Mouse (Mus musculus): ENCODE results near the gene Plekhm1. TPM values are rescaled to one million over a fixed set of nuclear protein-coding genes. Genes with fewer than 3 reads are reported as not detected.

Plekhm1 gene
- polyA plus RNA-seq, 1 experiment from 2014 or later = 2.3 TPM

DNA sequence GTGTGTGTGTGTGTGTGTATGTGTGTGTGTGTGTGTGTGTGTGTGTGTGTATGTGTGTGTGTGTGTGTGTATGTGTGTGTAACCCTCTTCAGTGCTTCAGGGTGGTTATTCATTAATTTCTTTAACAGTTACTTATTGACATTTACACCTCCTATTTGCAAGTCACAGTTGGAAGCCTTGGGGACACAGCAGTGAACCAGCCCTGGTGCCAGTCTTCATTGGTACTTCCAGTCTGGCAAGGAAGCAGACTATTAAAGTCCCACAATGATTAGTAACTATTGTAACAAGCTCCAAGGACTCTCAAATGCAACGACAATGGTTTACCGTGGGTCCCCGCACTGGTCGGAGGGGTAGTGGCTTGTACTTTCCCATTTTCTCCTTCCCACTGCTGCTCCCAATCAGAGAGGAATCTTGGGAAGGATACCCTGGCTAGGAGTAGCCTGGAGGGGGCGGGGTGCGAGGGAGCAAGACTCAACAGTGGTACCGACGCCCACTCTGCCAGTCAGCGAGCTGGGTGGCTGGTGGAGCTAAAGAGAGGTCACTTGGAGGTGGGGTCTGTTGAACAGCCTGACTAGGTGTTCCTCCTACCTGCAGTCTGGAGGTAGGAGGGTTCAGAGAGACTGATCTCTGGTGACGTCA is 97.6 kb downstream of the Plekhm1 start:
- TF ChIP-seq CTCF (IDR thresholded peaks at IDR 0.05; ENCODE audit: low read depth) (no peak), EP300 (IDR thresholded peaks at IDR 0.05; ENCODE audit: low read depth) (no peak)
- ATAC-seq (0 out of 2 replicates have a peak, but pooled peaks have one; percentile 35), DNase-seq (no peak)
- H3K4me1 ChIP-seq (ENCODE audit: insufficient read depth) = peaks cover 5% of the 10 kb centered on the region; the same call in 1 of the 2 replicates
- H3K9ac ChIP-seq (replicated peaks) = no peak overlapping the region
- H3K4me2 ChIP-seq (ENCODE audit: low read depth, low read length) = no peak overlapping the region
- WGBS (ENCODE audit: insufficient replicate concordance) = 61% methylated on average over 10 of the region's 10 CpGs
- H3K27ac ChIP-seq (ENCODE audit: low read depth) = no peak overlapping the region
- no peaks in the 10 kb centered on the region for H3K9me3 ChIP-seq (ENCODE audit: low read length)
- no peak overlapping the region for H3K4me3 ChIP-seq (ENCODE audit: low read depth, low read length)
- 0 out of 2 replicates have a peak, but pooled peaks cover 8% of the 10 kb centered on the region for H3K27me3 ChIP-seq (ENCODE audit: insufficient read depth, low read length)
- no peaks in the 10 kb centered on the region for H3K36me3 ChIP-seq (replicated peaks; ENCODE audit: insufficient read depth, low read length)

Other genes starting within 250 kb of the Plekhm1 start
- gene Fmnl1, start 241.6 kb downstream of the Plekhm1 start, polyA plus RNA-seq (2015; fragmentation: Nextera tagmentation; extraction: Ambion mirVana) = 4.1 and 5.9 TPM in 2 replicates
- gene 1700023F06Rik, start 204.1 kb downstream of the Plekhm1 start, polyA plus RNA-seq (2015; fragmentation: Nextera tagmentation; extraction: Ambion mirVana) = 0.09 TPM in 1 of 2 replicates, not detected in the other
- not detected in 2 replicates for gene Spata32, start 194.3 kb downstream of the Plekhm1 start, polyA plus RNA-seq (2015; fragmentation: Nextera tagmentation; extraction: Ambion mirVana)
- gene Map3k14, start 145.2 kb downstream of the Plekhm1 start, polyA plus RNA-seq (2015; fragmentation: Nextera tagmentation; extraction: Ambion mirVana) = 0.67 and 0.78 TPM in 2 replicates
- 3.2 and 3.3 TPM in 2 replicates for gene Arhgap27, start 49.0 kb downstream of the Plekhm1 start, polyA plus RNA-seq (2015; fragmentation: Nextera tagmentation; extraction: Ambion mirVana)
- not detected in 2 replicates for gene Lrrc37a, start 91.9 kb upstream of the Plekhm1 start, polyA plus RNA-seq (2015; fragmentation: Nextera tagmentation; extraction: Ambion mirVana)
- gene Gm884, start 208.5 kb upstream of the Plekhm1 start, polyA plus RNA-seq (2015; fragmentation: Nextera tagmentation; extraction: Ambion mirVana) = not detected in 2 replicates
- gene Lyzl6, start 226.2 kb upstream of the Plekhm1 start, polyA plus RNA-seq (2015; fragmentation: Nextera tagmentation; extraction: Ambion mirVana) = not detected in 2 replicates
- not detected in 2 replicates for gene Rprml, start 236.9 kb upstream of the Plekhm1 start, polyA plus RNA-seq (2015; fragmentation: Nextera tagmentation; extraction: Ambion mirVana)

Data from liver, postnatal 0 days (tissue).